Mouse (Mus musculus) heart, adult 9 months (tissue): Measurements from ENCODE around the gene Rnf40.

Source experiments
- DNase-seq, 2 experiments: peaks; one replicate each; pipeline ENCODE4 v3.0.0; 2022; ENCODE audit warnings: low spot score in 2 of 2

The Rnf40 gene

GRCm38 (mm10) chr7:127649206-127649605, 60.6 kb downstream of the Rnf40 start:
- no peak for DNase-seq

DNA sequence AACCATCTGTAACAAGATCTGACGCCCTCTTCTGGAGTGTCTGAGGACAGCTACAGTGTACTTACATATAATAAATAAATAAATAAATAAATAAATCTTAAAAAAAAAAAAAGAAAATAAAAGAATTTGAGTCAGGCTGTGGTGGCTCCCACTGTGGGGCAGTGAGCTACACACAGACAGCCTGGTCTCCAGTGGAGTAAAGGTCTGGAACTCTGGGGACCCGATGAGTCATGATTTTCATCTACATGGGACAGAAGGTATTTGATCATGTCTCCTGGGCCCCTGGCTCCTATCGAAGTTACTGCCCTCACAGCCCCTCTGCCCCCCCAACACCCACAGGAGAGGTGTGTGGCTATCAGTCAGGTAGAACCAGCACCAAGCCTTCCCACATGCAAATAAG, 63.1 kb downstream of the Rnf40 start:
- DNase-seq = no peak

- no peak for DNase-seq
These were observed 63.5 kb downstream of the Rnf40 start for GRCm38 (mm10) chr7:127652050-127652449.

GRCm38 (mm10) chr7:127654318-127654717, 65.8 kb downstream of the Rnf40 start:
- DNase-seq = no peak
